Mouse (Mus musculus) liver, embryonic 14.5 days (tissue): Measurements from ENCODE around the gene Dtl.

Experiments
- CTCF ChIP-seq: IDR thresholded peaks from 2 replicates; pipeline ENCODE4 v1.5.1; 2016; ENCODE audit warnings: antibody characterized with exemption, low read depth, control low read depth
- EP300 ChIP-seq: IDR thresholded peaks from 2 replicates; pipeline ENCODE4 v1.6.1; 2016; ENCODE audit warnings: antibody characterized with exemption, low read depth

DNA sequence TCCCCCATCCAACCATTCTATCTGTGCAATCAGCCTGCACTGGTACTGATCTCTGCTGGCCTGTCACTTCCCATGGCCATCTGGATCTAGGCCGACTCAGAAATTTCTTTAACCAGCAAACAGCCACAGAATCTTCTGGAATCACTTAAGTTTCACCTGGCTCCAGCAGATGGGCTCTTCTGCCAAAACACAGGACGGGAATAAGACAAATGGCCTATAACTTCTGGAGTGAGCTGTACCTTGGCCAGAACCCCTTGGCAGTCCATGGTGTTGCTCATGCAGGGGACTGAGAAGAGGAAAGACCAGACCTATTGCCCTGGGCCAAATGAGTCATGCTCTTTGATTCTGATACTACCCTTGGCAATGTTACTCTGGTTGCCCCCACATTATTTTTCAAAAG is 45.9 kb downstream of the Dtl start:
- TF ChIP-seq CTCF (no peak), EP300 (no peak)
